ENCODE assay signal across 10 mouse cellular contexts in the genomic region with DNA sequence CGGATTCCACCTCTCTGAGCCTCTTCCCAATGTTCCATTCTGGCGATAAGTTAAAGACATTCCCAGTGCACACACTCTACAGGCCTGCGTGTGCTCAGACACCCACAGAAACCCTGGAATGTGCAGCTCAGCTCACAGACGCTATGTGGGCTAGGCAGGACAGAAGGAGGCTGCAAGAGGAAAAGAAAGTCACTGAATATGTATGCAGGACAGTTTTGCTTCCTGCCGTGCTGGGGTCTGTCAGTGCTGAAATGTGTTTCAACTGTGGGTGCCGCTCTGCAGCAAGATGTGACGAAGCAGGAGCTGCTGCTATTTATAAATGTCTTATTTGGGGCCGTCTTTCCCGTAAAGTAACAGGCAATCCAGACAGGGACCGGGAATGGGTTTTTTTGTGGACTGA. TPM values are rescaled to one million over a fixed set of nuclear protein-coding genes. Genes with fewer than 3 reads are reported as not detected.
DNase-seq lines count a peak whose midpoint lies in the region; ATAC-seq lines count a peak whose summit lies in the region.
"Had no signal": no experiment of that assay in that cellular context is flagged by ENCODE, and none has a peak within 500 bp of the region (broad histone marks: within the 10 kb centered on the region; RNA-seq: fewer than 3 reads in every experiment).

No protein-coding gene starts in this region.

- H3K36me3 ChIP-seq in heart, embryonic 12.5 days = no peaks in the 10 kb centered on the region

- H3K4me1 ChIP-seq in heart, embryonic 12.5 days (replicated peaks) = peaks cover 75% of the 10 kb centered on the region

- 27% methylated on average over 10 of the region's 10 CpGs for WGBS in heart, embryonic 12.5 days

- no peaks in the 10 kb centered on the region for H3K27me3 ChIP-seq in heart, embryonic 12.5 days (replicated peaks)
- H3K27me3 ChIP-seq: CH12.LX had no signal

- H3K9ac ChIP-seq in heart, embryonic 12.5 days = peak overlapping the region; percentile 52

- ATAC-seq in heart, embryonic 12.5 days (ENCODE audit: insufficient number of reproducible peaks, low FRiP score) = 0 out of 2 replicates have a peak, but pooled peaks have one; percentile 12
- peak; percentile 69 for ATAC-seq in megakaryocyte, adult 5-6 weeks (ENCODE audit: poor library complexity, severe bottlenecking)
- no peak for ATAC-seq in megakaryocyte-erythroid progenitor cell, adult 5-6 weeks (replicated peaks; ENCODE audit: low FRiP score, low TSS enrichment, poor library complexity, severe bottlenecking)

- H3K4me2 ChIP-seq in heart, embryonic 12.5 days = peak overlapping the region; percentile 55

- DNase-seq in heart, adult 8-10 months (ENCODE audit: low spot score) = no peak
- DNase-seq in R1 (ENCODE audit: low read depth, low spot score) = peak; percentile 66
- peak; percentile 70 to 89 for DNase-seq in frontal cortex, postnatal 36 days (ENCODE audit: low spot score in 2 of 2)
- DNase-seq in kidney, adult 9 months = no peak
- DNase-seq in thymus, postnatal 36 days = no peak
- DNase-seq: lung, adult 18-20 months had no signal

- H3K4me3 ChIP-seq in heart, embryonic 12.5 days = peak overlapping the region; percentile 12; the same call in 1 of the 2 replicates

- H3K27ac ChIP-seq in heart, embryonic 12.5 days (ENCODE audit: poor library complexity, severe bottlenecking) = peak overlapping the region; percentile 83

- H3K9me3 ChIP-seq in heart, embryonic 12.5 days (replicated peaks) = no peaks in the 10 kb centered on the region

RNA-seq across cellular contexts. Expression of gene Uck2, which starts 25.4 kb away (rescaled TPM):
- 68.9 and 75.3 TPM in 2 replicates for polyA plus RNA-seq in heart, embryonic 12.5 days (2016; fragmentation: Nextera tagmentation; extraction: Ambion mirVana)
- 10 to 100 TPM; 38.7 to 50.3 (median 43.4) TPM for total RNA-seq in heart, adult 8-10 months (2022)
- 71.2 and 79.5 TPM in 2 replicates for total RNA-seq in megakaryocyte, adult 5-6 weeks (2015)
- total RNA-seq in megakaryocyte, adult 5-6 weeks (2017) = 75.3 and 77.6 TPM in 2 replicates
- total RNA-seq in megakaryocyte-erythroid progenitor cell, adult 5-6 weeks (2014; fragmentation: Nextera tagmentation) = 187 and 249 TPM in 2 replicates
- total RNA-seq in megakaryocyte-erythroid progenitor cell, adult 5-6 weeks (2017) = 228 and 238 TPM in 2 replicates

RNA-seq across cellular contexts. Expression of gene Tmco1, which starts 48.5 kb away (rescaled TPM):
- polyA plus RNA-seq in heart, embryonic 12.5 days (2016; fragmentation: Nextera tagmentation; extraction: Ambion mirVana) = 79.7 and 83.1 TPM in 2 replicates
- 10 to 100 TPM; 92.5 to 99.4 (median 98.8) TPM for total RNA-seq in heart, adult 8-10 months (2022)
- 168 and 194 TPM in 2 replicates for total RNA-seq in megakaryocyte, adult 5-6 weeks (2015)
- 167 and 196 TPM in 2 replicates for total RNA-seq in megakaryocyte, adult 5-6 weeks (2017)
- total RNA-seq in megakaryocyte-erythroid progenitor cell, adult 5-6 weeks (2014; fragmentation: Nextera tagmentation) = 89.8 and 97.2 TPM in 2 replicates
- 150 and 178 TPM in 2 replicates for total RNA-seq in megakaryocyte-erythroid progenitor cell, adult 5-6 weeks (2017)

Comparison
In these comparisons a context has a peak if more than half of its experiments do, and no peak if none do; other contexts are left out.
1. DNase-seq: peak in R1 (single experiment) and frontal cortex, postnatal 36 days (2 of 2); none in heart, adult 8-10 months (single experiment), kidney, adult 9 months (single experiment) and thymus, postnatal 36 days (0 of 2).